Mouse (Mus musculus) CH12.LX (cell line): ENCODE data around the gene St6gal1. TPM values are rescaled to one million over a fixed set of nuclear protein-coding genes. Genes with fewer than 3 reads are reported as not detected.

Experiments
- DNase-seq: peaks from one replicate; pipeline ENCODE4 v3.0.0-alpha.2; 2013; ENCODE audit errors: extremely low read depth
- H3K27ac ChIP-seq: 2 replicates; pipeline ENCODE4 v1.5.1; 2012; ENCODE audit warnings: low read depth, mild to moderate bottlenecking, control low read depth, moderate library complexity; ENCODE audit not compliant: insufficient read depth
- H3K27me3 ChIP-seq: replicated peaks from 2 replicates; pipeline ENCODE3; 2012; ENCODE audit warnings: inconsistent platforms
- H3K36me3 ChIP-seq, 2 experiments: replicated peaks in 1 of 2; 2 replicates each; pipeline versions ENCODE3 to v1.6.1; 2012; ENCODE audit warnings: inconsistent platforms in 1 of 2, low read length in 1 of 2, mild to moderate bottlenecking in 1 of 2, mixed read lengths in 1 of 2, moderate library complexity in 1 of 2; ENCODE audit not compliant: control insufficient read depth in 1 of 2, insufficient read depth in 1 of 2
- H3K4me1 ChIP-seq, 2 experiments: 2 replicates each; pipeline ENCODE4 v1.6.1; 2012; ENCODE audit warnings: inconsistent platforms in 1 of 2, moderate library complexity in 1 of 2; ENCODE audit not compliant: insufficient read depth in 2 of 2, control insufficient read depth in 1 of 2
- H3K4me2 ChIP-seq: 2 replicates; pipeline ENCODE4 v1.6.1; 2012; ENCODE audit warnings: low read depth, mild to moderate bottlenecking, control low read depth; ENCODE audit not compliant: poor library complexity, insufficient read depth, severe bottlenecking
- H3K4me3 ChIP-seq, 3 experiments: fragments of 150-350 bp in 1 of 3; sonication (generic) in 1 of 3; replicated peaks in 1 of 3; 2 replicates each; pipeline versions ENCODE3 to v1.5.1; 2011 to 2012; ENCODE audit warnings: low read depth in 2 of 3, low read length in 2 of 3, mild to moderate bottlenecking in 2 of 3, moderate library complexity in 2 of 3, control low read depth in 1 of 3, improper control_type of control experiment in 1 of 3, inconsistent platforms in 1 of 3, mixed read lengths in 1 of 3; ENCODE audit not compliant: poor library complexity in 1 of 3
- H3K79me2 ChIP-seq: replicated peaks from 2 replicates; pipeline ENCODE4 v1.6.1; 2012; ENCODE audit warnings: mild to moderate bottlenecking, moderate library complexity; ENCODE audit not compliant: control insufficient read depth, poor library complexity, insufficient read depth, severe bottlenecking; ENCODE audit errors: extremely low read depth
- H3K9ac ChIP-seq: 2 replicates; pipeline ENCODE4 v1.6.1; 2012; ENCODE audit warnings: low read depth, mild to moderate bottlenecking, control low read depth, moderate library complexity; ENCODE audit not compliant: insufficient read depth
- H3K9me3 ChIP-seq: replicated peaks from 2 replicates; pipeline ENCODE3; 2012; ENCODE audit warnings: low read length, inconsistent platforms, mixed read lengths
- BHLHE40 ChIP-seq: IDR thresholded peaks from 2 replicates; pipeline ENCODE4 v1.6.1; 2011; ENCODE audit warnings: mild to moderate bottlenecking, low read depth, low read length, improper control_type of control experiment
- CHD1 ChIP-seq: IDR thresholded peaks from 2 replicates; pipeline ENCODE4 v1.6.1; 2012; ENCODE audit warnings: low read depth, low read length, improper control_type of control experiment, inconsistent platforms
- CHD2 ChIP-seq: IDR thresholded peaks from 2 replicates; pipeline ENCODE4 v1.6.1; 2011; ENCODE audit warnings: low read length, improper control_type of control experiment
- CTCF ChIP-seq, 2 experiments: IDR thresholded peaks in 1 of 2; conservative IDR thresholded peaks in 1 of 2; 2 replicates each; pipeline ENCODE4 v1.5.1; 2011 to 2012; ENCODE audit warnings: low read depth in 2 of 2, low read length in 2 of 2, improper control_type of control experiment in 1 of 2, inconsistent platforms in 1 of 2, mild to moderate bottlenecking in 1 of 2, moderate library complexity in 1 of 2
- E2F4 ChIP-seq: IDR thresholded peaks from 2 replicates; pipeline ENCODE4 v1.6.1; 2011; ENCODE audit warnings: low read depth, low read length, improper control_type of control experiment; ENCODE audit not compliant: insufficient replicate concordance
- ELF1 ChIP-seq: IDR thresholded peaks from 2 replicates; pipeline ENCODE4 v1.6.1; 2014; ENCODE audit warnings: low read depth, mild to moderate bottlenecking, inconsistent platforms, low read length, improper control_type of control experiment
- EP300 ChIP-seq: IDR thresholded peaks from 2 replicates; pipeline ENCODE4 v1.6.1; 2011; ENCODE audit warnings: low read length, improper control_type of control experiment
- ETS1 ChIP-seq: conservative IDR thresholded peaks from 2 replicates; pipeline ENCODE4 v1.6.1; 2012; ENCODE audit warnings: low read depth, mild to moderate bottlenecking, inconsistent platforms, low read length, improper control_type of control experiment, moderate library complexity
- GABPA ChIP-seq: IDR thresholded peaks from 2 replicates; pipeline ENCODE4 v1.6.1; 2012; ENCODE audit warnings: low read depth, low read length, improper control_type of control experiment, inconsistent platforms; ENCODE audit not compliant: insufficient replicate concordance
- HCFC1 ChIP-seq: IDR thresholded peaks from 2 replicates; pipeline ENCODE4 v1.6.1; 2012; ENCODE audit warnings: low read depth, mild to moderate bottlenecking, inconsistent platforms, low read length, improper control_type of control experiment
- IRF4 ChIP-seq: IDR thresholded peaks from 2 replicates; pipeline ENCODE4 v1.6.1; 2014; ENCODE audit warnings: low read depth, mild to moderate bottlenecking, inconsistent platforms, low read length, improper control_type of control experiment
- JUN ChIP-seq: IDR thresholded peaks from 2 replicates; pipeline ENCODE4 v1.6.1; 2011; ENCODE audit warnings: low read depth, mild to moderate bottlenecking, low read length, improper control_type of control experiment, moderate library complexity; ENCODE audit not compliant: insufficient read depth
- JUND ChIP-seq: conservative IDR thresholded peaks from 2 replicates; pipeline ENCODE4 v1.6.1; 2011; ENCODE audit warnings: low read depth, low read length, improper control_type of control experiment
- KAT2A ChIP-seq: IDR thresholded peaks from 2 replicates; pipeline ENCODE4 v1.6.1; 2012; ENCODE audit warnings: low read length, improper control_type of control experiment, inconsistent platforms; ENCODE audit not compliant: insufficient replicate concordance
- MAFK ChIP-seq: IDR thresholded peaks from 2 replicates; pipeline ENCODE4 v1.6.1; 2011; ENCODE audit warnings: low read length, improper control_type of control experiment; ENCODE audit not compliant: insufficient replicate concordance
- MAX ChIP-seq: IDR thresholded peaks from 2 replicates; pipeline ENCODE4 v1.6.1; 2011; ENCODE audit warnings: low read length, improper control_type of control experiment
- MAZ ChIP-seq: IDR thresholded peaks from 2 replicates; pipeline ENCODE4 v1.6.1; 2012; ENCODE audit warnings: low read depth, mild to moderate bottlenecking, inconsistent platforms, low read length, improper control_type of control experiment, moderate library complexity
- MEF2A ChIP-seq: IDR thresholded peaks from 2 replicates; pipeline ENCODE4 v1.6.1; 2014; ENCODE audit warnings: low read depth, mild to moderate bottlenecking, inconsistent platforms, low read length, improper control_type of control experiment, borderline replicate concordance
- MXI1 ChIP-seq: IDR thresholded peaks from 2 replicates; pipeline ENCODE4 v1.6.1; 2011; ENCODE audit warnings: mild to moderate bottlenecking, low read depth, low read length, improper control_type of control experiment
- MYC ChIP-seq: IDR thresholded peaks from 2 replicates; pipeline ENCODE4 v1.6.1; 2011; ENCODE audit warnings: low read depth, mild to moderate bottlenecking, improper control_type of control experiment, low read length
- NELFE ChIP-seq: IDR thresholded peaks from 2 replicates; pipeline ENCODE4 v1.6.1; 2011; ENCODE audit warnings: low read depth, low read length, improper control_type of control experiment
- NRF1 ChIP-seq: IDR thresholded peaks from 2 replicates; pipeline ENCODE4 v1.6.1; 2014; ENCODE audit warnings: low read depth, mild to moderate bottlenecking, inconsistent platforms, low read length, improper control_type of control experiment, moderate library complexity
- PAX5 ChIP-seq: IDR thresholded peaks from 2 replicates; pipeline ENCODE4 v1.6.1; 2012; ENCODE audit warnings: low read length, inconsistent platforms, mixed read lengths
- POLR2A ChIP-seq: IDR thresholded peaks from 2 replicates; pipeline ENCODE4 v1.6.1; 2011; ENCODE audit warnings: low read depth, mild to moderate bottlenecking, improper control_type of control experiment, low read length
- POLR2AphosphoS2 ChIP-seq: IDR thresholded peaks from 2 replicates; pipeline ENCODE4 v1.6.1; 2011; ENCODE audit warnings: low read depth, low read length, improper control_type of control experiment
- RAD21 ChIP-seq: IDR thresholded peaks from 2 replicates; pipeline ENCODE4 v1.6.1; 2011; ENCODE audit warnings: low read depth, mild to moderate bottlenecking, low read length, improper control_type of control experiment, moderate library complexity
- RCOR1 ChIP-seq: conservative IDR thresholded peaks from 2 replicates; pipeline ENCODE4 v1.6.1; 2012; ENCODE audit warnings: low read depth, mild to moderate bottlenecking, inconsistent platforms, low read length, improper control_type of control experiment
- SIN3A ChIP-seq: IDR thresholded peaks from 2 replicates; pipeline ENCODE4 v1.6.1; 2012; ENCODE audit warnings: low read length, improper control_type of control experiment, inconsistent platforms
- SMC3 ChIP-seq: IDR thresholded peaks from 2 replicates; pipeline ENCODE4 v1.6.1; 2011; ENCODE audit warnings: low read depth, low read length, improper control_type of control experiment
- TBP ChIP-seq: conservative IDR thresholded peaks from 2 replicates; pipeline ENCODE4 v1.6.1; 2011; ENCODE audit warnings: low read depth, low read length, improper control_type of control experiment
- TCF12 ChIP-seq: IDR thresholded peaks from 2 replicates; pipeline ENCODE4 v1.6.1; 2014; ENCODE audit warnings: low read depth, mild to moderate bottlenecking, inconsistent platforms, low read length, improper control_type of control experiment
- UBTF ChIP-seq: IDR thresholded peaks from 2 replicates; pipeline ENCODE4 v1.6.1; 2012; ENCODE audit warnings: low read depth, mild to moderate bottlenecking, inconsistent platforms, low read length, improper control_type of control experiment, moderate library complexity
- USF1 ChIP-seq: IDR thresholded peaks from 2 replicates; pipeline ENCODE4 v1.6.1; 2014; ENCODE audit warnings: low read depth, mild to moderate bottlenecking, inconsistent platforms, low read length, improper control_type of control experiment
- USF2 ChIP-seq: conservative IDR thresholded peaks from 2 replicates; pipeline ENCODE4 v1.6.1; 2011; ENCODE audit warnings: low read depth, low read length, improper control_type of control experiment
- ZC3H11A ChIP-seq: IDR thresholded peaks from 2 replicates; pipeline ENCODE4 v1.6.1; 2012; ENCODE audit warnings: low read depth, mild to moderate bottlenecking, inconsistent platforms, low read length, improper control_type of control experiment
- ZKSCAN1 ChIP-seq: IDR thresholded peaks from 2 replicates; pipeline ENCODE4 v1.6.1; 2012; ENCODE audit warnings: low read depth, inconsistent platforms, low read length, improper control_type of control experiment, borderline replicate concordance
- ZMIZ1 ChIP-seq: IDR thresholded peaks from 2 replicates; pipeline ENCODE4 v1.6.1; 2012; ENCODE audit warnings: low read depth, mild to moderate bottlenecking, inconsistent platforms, low read length, improper control_type of control experiment
- ZNF384 ChIP-seq: IDR thresholded peaks from 2 replicates; pipeline ENCODE4 v1.6.1; 2012; ENCODE audit warnings: low read depth, low read length, improper control_type of control experiment, inconsistent platforms
- dilution Hi-C: fragments of 300-500 bp; cut with MboI; formaldehyde crosslinking; loops from 2 replicates; pipeline ENCODE4 v1.14.3; 2020; ENCODE audit warnings: low sequenced_read_pairs; ENCODE audit not compliant: extremely low pct_unique_long_range_greater_than_20kb, extremely low pct_ligation_motif_present
- in situ Hi-C: fragments of 300-500 bp; cut with MboI; formaldehyde crosslinking; loops from 3 replicates; pipeline ENCODE4 v1.14.3; 2019; ENCODE audit warnings: low sequenced_read_pairs, low pct_ligation_motif_present, low pct_unique_long_range_greater_than_20kb, mixed read lengths
- polyA plus RNA-seq: library from polyadenylated mRNA; unstranded; fragments of >175 nt; gene quantifications from 2 replicates; pipeline ENCODE4 v1.2.1, GENCODE M21; 2012; ENCODE audit warnings: low read depth; ENCODE audit not compliant: insufficient read length
- total RNA-seq, 2 experiments: library from RNA; depleted of rRNA; stranded (reverse); fragments of 300-350 nt in 1 of 2; fragments of >200 nt in 1 of 2; gene quantifications; 2 replicates each; pipeline ENCODE4 v1.2.3; 2012 to 2014

Gene St6gal1
- total and polyA plus RNA-seq, 3 experiments: 64.5 to 168 (median 67.8) TPM

DNA sequence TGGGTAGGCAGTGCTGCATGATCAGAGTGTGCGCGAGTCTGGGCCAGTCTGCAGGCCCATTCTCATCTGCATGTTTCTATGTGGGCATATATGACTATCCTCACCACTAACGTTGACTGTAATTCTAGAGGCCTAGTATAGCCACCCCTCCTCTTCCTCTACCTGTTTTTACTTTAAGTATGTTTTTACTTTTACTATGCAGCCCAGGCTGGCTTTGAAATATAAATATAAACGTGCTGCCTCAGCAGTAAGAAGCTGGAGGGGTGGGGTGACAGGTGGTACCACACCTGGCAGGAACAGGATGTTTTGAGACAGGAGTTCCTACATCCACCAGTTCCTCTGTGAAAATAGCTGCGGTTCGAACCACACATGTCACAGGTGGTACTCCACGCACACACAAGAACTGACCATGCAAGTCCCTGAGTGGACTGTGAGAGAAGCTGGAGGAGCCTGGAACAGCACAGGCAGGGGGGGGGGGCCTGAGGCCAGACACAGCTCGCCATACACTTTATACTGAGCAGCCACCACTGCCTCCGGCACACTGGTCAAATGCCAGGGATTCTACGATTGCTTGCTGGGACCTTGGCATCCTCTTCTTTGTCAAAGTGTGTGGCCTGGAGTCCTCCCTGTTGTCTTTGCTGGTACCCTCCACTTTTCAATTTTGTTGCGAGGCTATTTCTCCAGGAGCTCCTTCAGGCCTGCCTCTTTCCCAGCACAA, 62.0 kb downstream of the St6gal1 start:
- peak; percentile 81 for DNase-seq
- no peaks in the 10 kb centered on the region for H3K9me3 ChIP-seq
- 0 out of 2 replicates have a peak overlapping the region, but pooled peaks have one; percentile 2 for H3K4me2 ChIP-seq
- H3K79me2 ChIP-seq: no peaks in the 10 kb centered on the region
- no peaks in the 10 kb centered on the region for H3K27me3 ChIP-seq
- H3K4me3 ChIP-seq: no peak overlapping the region
- peak overlapping the region; percentile 11; the same call in 1 of the 2 replicates for H3K9ac ChIP-seq
- H3K27ac ChIP-seq: peak overlapping the region; percentile 76
- in situ Hi-C loops (no loop called here), dilution Hi-C loops (no loop called here)
- TF ChIP-seq TBP: 0 out of 2 replicates have a peak, but pooled peaks have one; percentile 33
- TF ChIP-seq RCOR1: no peak
- peak; percentile 92 for TF ChIP-seq EP300
- TF ChIP-seq SIN3A: no peak
- no peak for TF ChIP-seq JUND
- TF ChIP-seq RAD21: no peak; the same call in none of the 2 replicates
- peak; percentile 21; the same call in 1 of the 2 replicates for TF ChIP-seq MAX
- TF ChIP-seq CHD2: no peak
- TF ChIP-seq CTCF (conservative IDR thresholded peaks at IDR 0.05 in 1 of 2, IDR thresholded peaks at IDR 0.05 in 1 of 2; ENCODE audit: low read depth in 2 of 2, low read length in 2 of 2): no peak
- TF ChIP-seq MYC: no peak
- peak; percentile 69 for TF ChIP-seq IRF4
- no peak for TF ChIP-seq POLR2AphosphoS2
- TF ChIP-seq PAX5: no peak
- TF ChIP-seq CHD1: no peak
- no peak for TF ChIP-seq JUN
- no peak; the same call in 1 of the 2 replicates for TF ChIP-seq SMC3
- no peak for TF ChIP-seq ZC3H11A
- TF ChIP-seq KAT2A: no peak
- TF ChIP-seq ZNF384: peak; percentile 55
- TF ChIP-seq ELF1: no peak
- TF ChIP-seq UBTF: no peak
- TF ChIP-seq BHLHE40: peak; percentile 81
- no peak for TF ChIP-seq GABPA
- TF ChIP-seq ZKSCAN1: no peak
- 0 out of 2 replicates have a peak, but pooled peaks have one; percentile 39 for TF ChIP-seq NRF1
- TF ChIP-seq ETS1: peak; percentile 90
- no peak for TF ChIP-seq MXI1
- TF ChIP-seq NELFE: no peak
- no peak for TF ChIP-seq USF2
- TF ChIP-seq TCF12: peak; percentile 99
- TF ChIP-seq MEF2A: peak; percentile 95
- TF ChIP-seq E2F4: no peak
- TF ChIP-seq MAFK: peak; percentile 97
- no peak for TF ChIP-seq HCFC1
- TF ChIP-seq POLR2A: peak; percentile 22
- no peak for TF ChIP-seq ZMIZ1
- no peak for TF ChIP-seq MAZ
- no peak for TF ChIP-seq USF1
- peaks cover 62 to 99% of the 10 kb centered on the region in 2 experiments for H3K4me1 ChIP-seq
- H3K36me3 ChIP-seq: peaks cover 0 to 7% of the 10 kb centered on the region in 2 experiments
